Mouse (Mus musculus): ENCODE data around the gene Zfp12. TPM values are rescaled to one million over a fixed set of nuclear protein-coding genes. Genes with fewer than 3 reads are reported as not detected.

Zfp12 gene
- total RNA-seq, 2 experiments from 2014 or later: 9.5 to 11.0 TPM

DNA sequence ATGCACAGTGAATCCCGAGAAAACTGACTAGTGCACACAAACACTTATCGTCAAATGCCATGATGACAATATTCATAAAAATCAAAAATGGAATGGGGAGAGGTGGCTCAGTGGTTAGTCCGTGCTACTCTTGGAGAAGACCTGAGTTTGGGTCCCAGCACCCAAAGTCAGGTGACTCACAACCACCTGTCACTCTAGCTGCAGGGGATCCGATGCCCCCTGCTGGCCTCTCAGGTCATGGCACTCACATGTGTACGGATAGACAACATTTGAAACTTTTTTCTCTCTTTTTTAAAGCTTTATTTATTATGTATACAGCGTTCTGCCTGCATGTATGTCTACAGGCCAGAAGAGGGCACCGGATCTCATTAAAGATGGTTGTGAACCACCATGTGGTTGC lies 63.4 kb downstream of the Zfp12 start:
- no peak for DNase-seq (ENCODE audit: low spot score)
- intact Hi-C loops (cut with DNase I): loop anchor here (10.0 kb wide), 1 partner anchor 124 kb away; no protein-coding TSS in a partner anchor

Other genes with a start within 250 kb of the Zfp12 start
- gene Rnf216, start 122.2 kb upstream of the Zfp12 start, total RNA-seq (2021): 10 to 100 TPM; 22.8 to 26.2 TPM
- not detected for gene Olfr718-ps1, start 87.6 kb upstream of the Zfp12 start, total RNA-seq (2021)
- gene Rbak, start 54.4 kb upstream of the Zfp12 start, total RNA-seq (2021): 1 to 10 TPM; 3.9 to 5.4 TPM
- gene Spdye4b, start 54.1 kb upstream of the Zfp12 start, total RNA-seq (2021): not detected
- gene Spdye4a, start 8.3 kb upstream of the Zfp12 start, total RNA-seq (2021): not detected
- 1 to 10 TPM; 4.8 to 5.7 TPM for gene Zfp316, start 34.9 kb downstream of the Zfp12 start, total RNA-seq (2021)
- gene Zfp853, start 58.5 kb downstream of the Zfp12 start, total RNA-seq (2021): under 1 TPM in 1 of 2 experiments, not detected in 1; 0.25 TPM
- gene E130309D02Rik, start 80.2 kb downstream of the Zfp12 start, total RNA-seq (2021): 10 to 100 TPM; 14.1 to 17.2 TPM
- gene Zdhhc4, start 94.1 kb downstream of the Zfp12 start, total RNA-seq (2021): 10 to 100 TPM; 26.4 to 29.8 TPM
- not detected for gene Grid2ip, start 122.2 kb downstream of the Zfp12 start, total RNA-seq (2021)
- 10 to 100 TPM; 55.6 to 58.0 TPM for gene Kdelr2, start 168.7 kb downstream of the Zfp12 start, total RNA-seq (2021)
- gene Daglb, start 229.4 kb downstream of the Zfp12 start, total RNA-seq (2021): 1 to 10 TPM; 7.6 to 8.2 TPM